Mouse (Mus musculus) CH12.LX (cell line): ENCODE data around the gene Lipk. TPM values are rescaled to one million over a fixed set of nuclear protein-coding genes. Genes with fewer than 3 reads are reported as not detected.

Experiments used
- DNase-seq: peaks from one replicate; pipeline ENCODE4 v3.0.0-alpha.2; 2013; ENCODE audit errors: extremely low read depth
- H3K27ac ChIP-seq: 2 replicates; pipeline ENCODE4 v1.5.1; 2012; ENCODE audit warnings: low read depth, mild to moderate bottlenecking, control low read depth, moderate library complexity; ENCODE audit not compliant: insufficient read depth
- H3K27me3 ChIP-seq: replicated peaks from 2 replicates; pipeline ENCODE3; 2012; ENCODE audit warnings: inconsistent platforms
- H3K36me3 ChIP-seq, 2 experiments: replicated peaks in 1 of 2; 2 replicates each; pipeline versions ENCODE3 to v1.6.1; 2012; ENCODE audit warnings: inconsistent platforms in 1 of 2, low read length in 1 of 2, mild to moderate bottlenecking in 1 of 2, mixed read lengths in 1 of 2, moderate library complexity in 1 of 2; ENCODE audit not compliant: control insufficient read depth in 1 of 2, insufficient read depth in 1 of 2
- H3K4me1 ChIP-seq, 2 experiments: 2 replicates each; pipeline ENCODE4 v1.6.1; 2012; ENCODE audit warnings: inconsistent platforms in 1 of 2, moderate library complexity in 1 of 2; ENCODE audit not compliant: insufficient read depth in 2 of 2, control insufficient read depth in 1 of 2
- H3K4me2 ChIP-seq: 2 replicates; pipeline ENCODE4 v1.6.1; 2012; ENCODE audit warnings: low read depth, mild to moderate bottlenecking, control low read depth; ENCODE audit not compliant: poor library complexity, insufficient read depth, severe bottlenecking
- H3K4me3 ChIP-seq, 3 experiments: fragments of 150-350 bp in 1 of 3; sonication (generic) in 1 of 3; replicated peaks in 1 of 3; 2 replicates each; pipeline versions ENCODE3 to v1.5.1; 2011 to 2012; ENCODE audit warnings: low read depth in 2 of 3, low read length in 2 of 3, mild to moderate bottlenecking in 2 of 3, moderate library complexity in 2 of 3, control low read depth in 1 of 3, improper control_type of control experiment in 1 of 3, inconsistent platforms in 1 of 3, mixed read lengths in 1 of 3; ENCODE audit not compliant: poor library complexity in 1 of 3
- H3K79me2 ChIP-seq: replicated peaks from 2 replicates; pipeline ENCODE4 v1.6.1; 2012; ENCODE audit warnings: mild to moderate bottlenecking, moderate library complexity; ENCODE audit not compliant: control insufficient read depth, poor library complexity, insufficient read depth, severe bottlenecking; ENCODE audit errors: extremely low read depth
- H3K9ac ChIP-seq: 2 replicates; pipeline ENCODE4 v1.6.1; 2012; ENCODE audit warnings: low read depth, mild to moderate bottlenecking, control low read depth, moderate library complexity; ENCODE audit not compliant: insufficient read depth
- H3K9me3 ChIP-seq: replicated peaks from 2 replicates; pipeline ENCODE3; 2012; ENCODE audit warnings: low read length, inconsistent platforms, mixed read lengths
- ELF1 ChIP-seq: IDR thresholded peaks from 2 replicates; pipeline ENCODE4 v1.6.1; 2014; ENCODE audit warnings: low read depth, mild to moderate bottlenecking, inconsistent platforms, low read length, improper control_type of control experiment
- ETS1 ChIP-seq: conservative IDR thresholded peaks from 2 replicates; pipeline ENCODE4 v1.6.1; 2012; ENCODE audit warnings: low read depth, mild to moderate bottlenecking, inconsistent platforms, low read length, improper control_type of control experiment, moderate library complexity
- IRF4 ChIP-seq: IDR thresholded peaks from 2 replicates; pipeline ENCODE4 v1.6.1; 2014; ENCODE audit warnings: low read depth, mild to moderate bottlenecking, inconsistent platforms, low read length, improper control_type of control experiment
- JUND ChIP-seq: conservative IDR thresholded peaks from 2 replicates; pipeline ENCODE4 v1.6.1; 2011; ENCODE audit warnings: low read depth, low read length, improper control_type of control experiment
- MAFK ChIP-seq: IDR thresholded peaks from 2 replicates; pipeline ENCODE4 v1.6.1; 2011; ENCODE audit warnings: low read length, improper control_type of control experiment; ENCODE audit not compliant: insufficient replicate concordance
- MAX ChIP-seq: IDR thresholded peaks from 2 replicates; pipeline ENCODE4 v1.6.1; 2011; ENCODE audit warnings: low read length, improper control_type of control experiment
- MAZ ChIP-seq: IDR thresholded peaks from 2 replicates; pipeline ENCODE4 v1.6.1; 2012; ENCODE audit warnings: low read depth, mild to moderate bottlenecking, inconsistent platforms, low read length, improper control_type of control experiment, moderate library complexity
- MEF2A ChIP-seq: IDR thresholded peaks from 2 replicates; pipeline ENCODE4 v1.6.1; 2014; ENCODE audit warnings: low read depth, mild to moderate bottlenecking, inconsistent platforms, low read length, improper control_type of control experiment, borderline replicate concordance
- NELFE ChIP-seq: IDR thresholded peaks from 2 replicates; pipeline ENCODE4 v1.6.1; 2011; ENCODE audit warnings: low read depth, low read length, improper control_type of control experiment
- RCOR1 ChIP-seq: conservative IDR thresholded peaks from 2 replicates; pipeline ENCODE4 v1.6.1; 2012; ENCODE audit warnings: low read depth, mild to moderate bottlenecking, inconsistent platforms, low read length, improper control_type of control experiment
- SMC3 ChIP-seq: IDR thresholded peaks from 2 replicates; pipeline ENCODE4 v1.6.1; 2011; ENCODE audit warnings: low read depth, low read length, improper control_type of control experiment
- UBTF ChIP-seq: IDR thresholded peaks from 2 replicates; pipeline ENCODE4 v1.6.1; 2012; ENCODE audit warnings: low read depth, mild to moderate bottlenecking, inconsistent platforms, low read length, improper control_type of control experiment, moderate library complexity
- dilution Hi-C: fragments of 300-500 bp; cut with MboI; formaldehyde crosslinking; loops from 2 replicates; pipeline ENCODE4 v1.14.3; 2020; ENCODE audit warnings: low sequenced_read_pairs; ENCODE audit not compliant: extremely low pct_unique_long_range_greater_than_20kb, extremely low pct_ligation_motif_present
- in situ Hi-C: fragments of 300-500 bp; cut with MboI; formaldehyde crosslinking; loops from 3 replicates; pipeline ENCODE4 v1.14.3; 2019; ENCODE audit warnings: low sequenced_read_pairs, low pct_ligation_motif_present, low pct_unique_long_range_greater_than_20kb, mixed read lengths
- polyA plus RNA-seq: library from polyadenylated mRNA; unstranded; fragments of >175 nt; gene quantifications from 2 replicates; pipeline ENCODE4 v1.2.1, GENCODE M21; 2012; ENCODE audit warnings: low read depth; ENCODE audit not compliant: insufficient read length
- total RNA-seq, 2 experiments: library from RNA; depleted of rRNA; stranded (reverse); fragments of 300-350 nt in 1 of 2; fragments of >200 nt in 1 of 2; gene quantifications; 2 replicates each; pipeline ENCODE4 v1.2.3; 2012 to 2014

The Lipk gene
- total and polyA plus RNA-seq, 3 experiments, result not detected

DNA sequence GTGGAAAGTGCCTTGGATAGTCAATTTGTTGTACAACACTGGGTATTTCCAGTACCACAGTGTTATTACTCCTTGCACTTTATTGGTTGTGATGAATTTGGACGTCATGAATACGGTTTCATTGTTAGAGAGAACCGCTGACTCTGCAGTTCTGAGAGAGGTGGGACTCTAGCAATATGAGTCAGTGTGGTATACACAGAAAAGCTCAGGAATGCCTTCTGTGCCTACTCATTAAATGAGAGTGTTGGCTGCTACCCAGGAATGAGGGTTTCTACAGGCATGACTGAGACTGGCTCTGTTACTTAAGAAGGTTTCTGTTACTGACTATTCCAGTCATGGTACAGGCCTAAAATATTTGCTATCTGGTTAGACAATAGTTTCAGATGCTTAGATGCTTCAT lies 43.4 kb downstream of the Lipk start:
- TF ChIP-seq MAFK, result peak; percentile 81; the same call in 1 of the 2 replicates
- TF ChIP-seq JUND, result no peak
- H3K79me2 ChIP-seq, result no peaks in the 10 kb centered on the region
- in situ Hi-C loops, result no loop called here

GRCm38 (mm10) chr19:34063547-34063946 lies 55.5 kb downstream of the Lipk start:
- dilution Hi-C loops (no loop called here), in situ Hi-C loops (no loop called here)
- Histone ChIP-seq H3K79me2 (no peaks in the 10 kb centered on the region), H3K4me3 (no peak overlapping the region), H3K36me3 (no peaks in the 10 kb centered on the region), H3K4me2 (no peak overlapping the region), H3K4me1 (no peaks in the 10 kb centered on the region), H3K9ac (no peak overlapping the region), H3K27ac (no peak overlapping the region), H3K9me3 (no peaks in the 10 kb centered on the region), H3K27me3 (no peaks in the 10 kb centered on the region)
- TF ChIP-seq MAX, result no peak
- TF ChIP-seq UBTF, result no peak
- TF ChIP-seq ETS1, result no peak
- TF ChIP-seq ELF1, result no peak
- no peak for TF ChIP-seq RCOR1
- TF ChIP-seq NELFE, result no peak
- TF ChIP-seq SMC3, result no peak
- TF ChIP-seq MAZ, result no peak
- no peak for DNase-seq

More for the DNA sequence above, 43.4 kb downstream of the Lipk start:
- DNase-seq, result no peak
- Histone ChIP-seq H3K27ac (no peak overlapping the region), H3K4me3 (no peak overlapping the region), H3K9ac (no peak overlapping the region), H3K4me1 (no peaks in the 10 kb centered on the region), H3K27me3 (no peaks in the 10 kb centered on the region), H3K4me2 (no peak overlapping the region), H3K9me3 (no peaks in the 10 kb centered on the region), H3K36me3 (no peaks in the 10 kb centered on the region)
- dilution Hi-C loops, result no loop called here

GRCm38 (mm10) chr19:34064059-34064458 lies 56.0 kb downstream of the Lipk start:
- Histone ChIP-seq H3K9ac (no peak overlapping the region), H3K79me2 (no peaks in the 10 kb centered on the region), H3K4me1 (no peaks in the 10 kb centered on the region), H3K27me3 (no peaks in the 10 kb centered on the region)
- dilution Hi-C loops, result no loop called here
- TF ChIP-seq IRF4, result no peak
- 0 out of 2 replicates have a peak, but pooled peaks have one; percentile 28 for TF ChIP-seq MEF2A
- TF ChIP-seq, all 38 proteins: peak for 1
- Histone ChIP-seq H3K4me2 (no peak overlapping the region), H3K36me3 (no peaks in the 10 kb centered on the region), H3K27ac (no peak overlapping the region), H3K4me3 (no peak overlapping the region), H3K9me3 (no peaks in the 10 kb centered on the region)
- no peak for DNase-seq
- in situ Hi-C loops, result no loop called here
